Mouse (Mus musculus): ENCODE data around the gene Apoe.

The Apoe gene

DNA sequence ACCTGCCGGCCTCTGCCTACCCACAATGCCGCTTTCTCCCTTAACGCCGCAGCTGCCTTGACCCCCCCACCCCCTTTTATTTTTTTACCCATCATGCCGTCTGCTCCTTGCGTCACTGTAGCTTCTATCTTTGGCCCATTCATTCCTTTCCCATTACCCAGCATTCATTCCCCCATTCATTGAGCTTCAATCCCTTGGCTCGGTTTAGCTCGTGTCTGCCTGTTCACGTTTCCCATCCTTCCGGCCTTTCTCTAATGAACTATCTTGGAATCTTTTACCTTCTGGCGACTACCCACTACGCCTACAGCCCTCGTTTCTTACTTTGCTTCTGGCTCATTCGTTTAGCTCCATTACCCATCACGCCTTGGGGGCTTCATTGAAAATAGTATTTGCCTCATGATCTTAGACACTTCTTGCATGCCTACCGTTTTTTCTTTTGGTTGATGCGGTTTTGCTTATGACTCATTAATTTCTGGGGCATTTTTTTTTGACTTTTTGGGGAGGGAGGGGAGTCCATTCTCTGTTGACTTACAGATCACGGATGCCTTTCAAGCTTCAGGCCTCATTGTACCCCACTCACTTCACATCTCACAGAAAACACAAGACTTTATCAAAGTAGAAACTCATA lies 17.2 kb upstream of the Apoe start:
- no peak for DNase-seq (ENCODE audit: low read depth, low spot score)

DNA sequence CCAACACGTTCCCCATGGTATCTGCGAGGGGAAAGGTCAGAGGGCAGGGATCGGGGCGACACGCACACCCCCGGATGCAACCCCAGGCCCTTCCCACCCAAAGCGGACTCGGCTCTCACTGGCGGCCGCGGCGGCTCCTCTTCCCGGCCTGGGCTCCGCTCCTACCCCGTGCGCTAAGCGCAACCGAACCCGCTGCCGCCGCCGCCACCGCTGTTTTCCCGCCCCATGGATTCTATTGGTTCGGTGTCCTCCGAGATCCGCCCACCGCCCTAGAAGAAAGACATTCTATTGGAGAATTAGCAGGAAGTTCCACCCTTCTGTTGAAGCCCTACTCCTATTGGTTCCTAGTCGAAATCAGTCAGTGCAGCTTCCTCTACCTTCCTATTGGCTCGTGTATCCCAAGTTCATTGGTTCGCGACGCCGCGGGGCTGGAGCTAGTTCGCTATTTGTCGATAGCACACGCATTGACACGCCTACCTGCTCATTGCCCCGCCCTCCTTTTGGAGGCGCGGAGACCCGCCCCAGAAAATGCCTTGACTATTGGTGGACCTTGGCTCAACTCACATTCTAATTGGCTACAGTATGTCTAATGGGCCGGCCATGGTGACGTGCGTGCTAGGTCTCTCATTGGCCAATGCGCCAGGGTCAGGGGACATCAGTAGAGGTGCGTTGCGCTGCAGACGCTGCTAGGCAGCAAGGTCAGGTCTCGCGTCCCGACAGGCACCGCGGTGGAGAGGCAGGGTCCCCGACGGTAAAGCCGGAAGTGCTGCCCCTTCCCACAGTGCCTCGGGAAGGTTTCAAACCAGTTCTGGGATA lies 16.5 kb upstream of the Apoe start, which contains the start of gene Tomm40:
Gene Tomm40, minus strand, starts transcription at position 200 of the 816 bp plus-strand sequence.
- peak; percentile 100 for DNase-seq (ENCODE audit: low read depth, low spot score)

DNA sequence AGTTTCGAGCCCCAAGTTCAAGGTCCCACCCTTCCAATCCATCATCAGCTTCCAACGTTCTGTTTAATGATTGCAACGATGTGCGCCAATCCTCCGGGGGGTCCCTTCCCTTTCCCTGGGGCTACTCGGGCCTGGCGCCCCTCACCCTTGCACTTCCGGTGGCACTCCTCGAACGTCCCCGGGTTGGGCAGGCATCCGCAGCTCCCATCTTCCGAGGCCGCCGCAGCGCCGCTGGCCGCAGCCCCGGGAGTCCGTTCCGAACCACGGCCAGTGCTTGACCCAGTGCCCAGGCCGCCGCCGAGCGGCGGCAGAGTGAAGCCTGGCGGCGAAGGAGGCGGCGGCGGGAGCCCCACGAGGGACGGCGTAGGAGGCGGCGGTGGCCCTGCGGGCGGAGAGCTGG lies 15.8 kb upstream of the Apoe start:
- DNase-seq (ENCODE audit: low read depth, low spot score): no peak

DNA sequence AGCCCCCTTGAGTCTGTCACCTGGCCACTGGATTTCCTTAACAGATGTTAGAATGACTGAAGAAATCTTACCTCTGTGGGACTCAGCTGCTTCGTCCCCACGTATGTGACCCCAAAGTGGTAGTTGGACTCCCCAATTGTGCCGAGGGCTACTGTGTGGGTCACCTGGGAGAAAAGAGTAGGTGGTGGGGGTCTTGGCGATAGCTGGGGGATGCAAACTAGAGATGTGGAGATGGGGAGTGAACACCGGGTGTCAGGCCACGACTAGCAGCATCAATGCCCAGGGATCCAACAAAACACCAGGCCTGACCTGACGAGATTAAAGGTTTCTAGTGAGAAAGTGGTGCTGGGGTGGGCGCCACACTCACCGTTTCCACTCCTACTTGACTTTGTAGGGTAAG lies 14.6 kb upstream of the Apoe start:
- no peak for DNase-seq (ENCODE audit: low read depth, low spot score)

DNA sequence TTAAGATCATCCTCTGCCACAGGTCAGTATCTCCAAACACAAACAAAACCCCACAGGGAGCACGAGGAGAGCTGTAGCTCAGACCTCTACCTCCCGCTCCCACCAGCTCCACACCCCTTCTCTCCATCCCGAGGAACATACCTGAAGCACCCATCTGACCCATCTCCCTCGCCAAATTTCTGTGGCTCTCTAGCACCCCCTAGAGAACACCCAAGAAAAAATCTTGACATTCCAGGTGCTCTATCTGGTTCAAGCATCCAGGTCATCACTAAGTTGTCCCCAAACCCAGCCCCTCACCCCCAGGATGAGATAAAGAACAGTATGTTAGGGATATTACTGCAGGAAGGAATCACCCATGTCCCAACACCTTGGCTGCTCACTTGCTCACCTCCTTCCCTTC lies 14.2 kb upstream of the Apoe start:
- DNase-seq (ENCODE audit: low read depth, low spot score): peak; percentile 53

DNA sequence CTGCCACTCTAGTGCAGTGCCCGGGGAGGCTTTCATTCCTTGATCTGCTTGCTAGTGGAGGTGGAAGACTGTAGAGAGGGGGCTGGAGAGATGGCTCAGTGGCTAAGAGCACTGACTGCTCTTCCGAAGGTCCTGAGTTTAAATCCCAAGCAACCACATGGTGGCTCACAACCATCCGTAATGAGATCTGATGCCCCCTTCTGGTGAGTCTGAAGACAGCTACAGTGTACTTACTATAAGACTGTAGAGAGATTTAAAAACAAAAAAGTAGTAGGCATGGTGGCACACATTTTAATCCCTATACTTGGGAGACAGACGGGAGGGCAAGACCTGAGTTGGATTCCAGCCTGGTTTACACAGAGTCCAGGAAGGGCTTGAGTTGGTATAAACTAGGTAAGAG lies 13.4 kb upstream of the Apoe start:
- peak; percentile 38 for DNase-seq (ENCODE audit: low read depth, low spot score)

DNA sequence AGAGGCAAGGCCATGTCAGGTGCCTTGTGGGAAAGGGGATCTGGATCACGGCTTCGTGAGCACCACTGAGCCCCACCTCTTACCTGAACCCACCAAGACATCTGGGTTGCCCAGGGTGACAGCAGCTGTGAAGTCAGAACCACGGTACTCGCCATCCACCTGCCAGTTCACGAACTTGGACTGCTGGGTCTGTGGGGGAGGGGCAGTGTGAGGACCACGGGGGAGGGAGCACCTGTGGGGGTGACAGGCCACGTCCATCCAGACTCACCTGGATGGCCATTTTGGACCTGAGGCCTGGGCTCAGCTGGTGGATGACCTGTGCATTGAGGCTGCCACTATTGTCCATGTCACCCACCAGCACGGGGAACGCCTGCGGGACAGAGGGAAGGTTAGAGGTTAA lies 11.7 kb upstream of the Apoe start:
- DNase-seq (ENCODE audit: low read depth, low spot score): no peak

DNA sequence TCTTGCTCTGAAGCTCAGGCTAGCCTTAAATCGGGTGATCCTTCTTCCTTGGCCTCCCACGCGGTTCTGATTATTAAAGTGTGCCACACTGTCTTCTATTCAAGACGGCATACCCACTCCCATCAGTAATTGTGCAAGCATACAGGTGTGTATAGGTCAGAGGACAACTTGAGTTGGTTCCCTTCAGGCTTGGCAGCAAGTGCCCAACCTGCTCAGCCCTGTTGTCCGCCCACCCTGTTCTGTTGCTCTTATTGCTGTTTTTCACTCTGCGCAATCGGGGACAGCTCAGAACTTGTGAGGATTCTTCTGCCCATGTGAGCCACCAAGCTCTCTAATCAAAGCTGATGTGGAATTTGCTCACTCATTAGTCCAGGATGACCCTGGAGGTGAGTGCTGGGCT lies 6.3 kb upstream of the Apoe start:
- DNase-seq (ENCODE audit: low read depth, low spot score): no peak

DNA sequence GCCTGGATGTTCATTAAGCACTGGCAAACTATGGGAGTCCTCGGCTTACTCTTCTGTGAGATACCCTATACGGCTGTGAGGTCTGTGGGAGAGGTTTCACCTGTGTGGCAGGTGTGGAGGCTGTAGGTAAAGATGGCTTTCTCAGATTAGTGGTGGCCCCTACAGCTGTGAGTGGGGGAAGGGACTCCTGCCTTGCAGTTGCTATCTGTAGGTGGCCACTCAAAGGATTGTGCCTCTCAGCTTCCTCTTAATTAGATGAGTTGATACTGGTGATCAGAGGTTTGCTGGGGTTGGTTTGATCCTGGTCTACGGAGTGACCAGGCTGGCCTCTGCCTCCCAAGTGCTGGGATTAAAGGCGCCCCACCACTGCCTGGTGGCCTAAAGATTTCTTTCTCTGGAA lies 5.5 kb upstream of the Apoe start:
- DNase-seq (ENCODE audit: low read depth, low spot score): no peak

DNA sequence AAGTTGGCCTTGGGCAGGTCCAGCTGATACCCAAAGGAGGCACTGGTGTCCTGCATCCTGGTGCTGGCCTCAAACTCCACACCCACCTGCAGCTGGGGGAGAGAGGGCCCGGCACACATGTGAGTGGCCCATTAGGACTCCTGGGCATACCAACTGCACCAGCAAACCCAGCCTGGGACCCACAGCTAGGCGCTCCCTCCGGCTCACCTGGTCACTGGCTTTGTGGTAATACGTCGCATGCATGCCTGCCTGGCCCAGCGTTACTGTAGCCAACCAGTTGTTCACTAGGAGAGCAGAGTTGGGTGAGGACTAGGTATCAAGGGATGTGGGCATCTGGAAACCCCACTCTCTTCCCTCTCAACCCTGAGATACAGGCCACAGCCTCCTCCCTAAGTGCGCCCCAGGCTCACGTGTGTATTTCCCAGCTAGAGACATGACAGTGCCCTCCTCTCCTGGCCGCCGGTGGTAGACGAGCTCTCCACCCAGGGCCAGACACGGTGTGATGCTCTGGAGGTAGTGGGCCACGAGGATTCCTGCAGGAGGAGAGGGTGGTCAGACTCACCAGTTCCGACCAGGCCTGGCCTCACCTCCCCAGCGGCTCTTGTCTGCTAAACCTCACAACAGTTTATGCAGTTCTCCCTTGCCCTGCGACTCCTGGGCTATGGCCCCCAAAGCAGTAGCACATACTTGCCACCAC lies 4.0 kb upstream of the Apoe start:
- no peak for DNase-seq (ENCODE audit: low read depth, low spot score)

DNA sequence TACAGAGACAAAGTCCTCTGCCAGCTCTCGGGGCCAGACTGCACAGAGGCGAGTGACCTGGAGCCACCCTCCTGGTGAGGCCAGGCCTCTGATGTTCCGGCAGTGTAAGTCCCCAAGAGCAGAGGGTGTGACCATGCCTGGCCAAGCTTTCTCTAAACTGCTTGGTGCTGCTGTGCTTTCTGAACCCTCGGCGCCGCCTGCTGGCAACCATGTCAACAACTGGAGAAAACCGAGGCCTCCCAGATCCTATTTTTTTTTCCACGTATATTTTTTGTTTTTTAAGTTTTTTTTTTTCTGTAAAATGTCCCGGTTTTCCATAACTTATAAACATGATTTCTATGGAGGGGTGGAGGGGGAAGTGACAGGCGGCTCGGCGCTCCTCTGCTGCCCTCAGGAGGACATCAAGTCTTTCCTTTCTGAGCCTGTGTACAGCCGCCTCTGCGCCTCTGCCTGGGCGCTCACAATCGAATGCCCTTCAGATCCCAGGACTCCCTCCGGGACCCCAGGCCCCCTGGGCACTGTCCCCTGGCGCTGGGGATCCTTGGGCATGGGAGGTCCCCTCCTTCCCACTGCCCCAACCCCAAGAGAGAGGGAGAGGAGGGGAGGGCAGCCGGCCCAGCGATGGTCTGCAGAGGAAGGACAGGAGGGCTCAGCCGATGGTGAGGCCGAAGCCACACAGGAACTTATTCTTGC lies 2.2 kb upstream of the Apoe start:
- DNase-seq (ENCODE audit: low read depth, low spot score): peak; percentile 82

DNA sequence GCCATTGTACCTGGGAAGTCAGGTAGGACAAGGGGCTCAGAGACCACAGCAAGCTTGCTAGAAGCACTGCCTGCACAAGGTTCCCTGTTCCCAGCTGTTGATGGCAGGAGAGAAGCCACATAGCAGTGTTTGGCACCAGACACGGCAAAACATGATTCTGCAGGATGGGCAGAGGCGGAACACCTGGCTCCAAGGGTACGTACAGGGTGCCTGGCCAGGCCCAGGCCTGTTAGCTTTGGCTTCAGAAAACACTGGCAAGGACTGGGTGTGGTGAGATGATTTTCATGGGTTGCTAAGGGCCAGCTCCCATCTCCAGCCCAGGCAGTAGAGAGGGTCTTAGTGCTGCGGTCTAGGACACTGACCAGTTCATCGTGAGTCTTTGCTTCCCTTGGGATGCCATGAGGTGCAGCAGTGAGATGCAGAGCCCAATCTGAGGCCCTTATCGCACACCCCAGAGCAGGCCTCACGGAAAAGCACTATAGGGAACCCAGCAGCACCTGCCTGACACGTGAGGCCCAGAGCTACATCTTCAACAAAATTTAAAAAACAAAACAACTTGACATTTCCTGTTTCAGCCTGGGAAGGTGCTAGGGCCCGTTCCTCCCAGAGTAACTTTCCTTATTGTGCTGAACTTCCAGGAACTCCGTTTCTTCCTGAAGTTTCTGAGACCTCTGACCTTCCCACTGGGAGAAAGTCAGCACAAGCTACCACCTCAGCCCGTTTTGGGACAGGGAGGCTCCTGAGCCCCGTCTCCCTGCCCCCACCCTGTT lies 1.5 kb upstream of the Apoe start:
- DNase-seq (ENCODE audit: low read depth, low spot score): peak; percentile 64

DNA sequence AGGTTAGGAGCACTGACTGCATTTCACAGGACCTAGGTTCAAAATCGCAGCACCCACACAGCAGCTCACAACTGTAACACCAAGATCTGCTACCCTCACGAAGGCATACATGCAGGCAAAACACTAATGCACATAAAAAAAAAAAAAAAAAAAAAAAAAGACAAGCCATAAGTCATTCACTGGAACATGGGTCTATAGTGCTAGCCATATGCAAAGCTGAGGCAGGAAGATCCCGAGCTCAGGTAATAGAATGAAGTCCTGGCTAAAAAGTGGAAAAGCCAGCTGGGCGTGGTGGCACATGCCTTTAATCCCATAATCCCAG lies 800 bp upstream of the Apoe start:
- no peak for DNase-seq (ENCODE audit: low read depth, low spot score)

DNA sequence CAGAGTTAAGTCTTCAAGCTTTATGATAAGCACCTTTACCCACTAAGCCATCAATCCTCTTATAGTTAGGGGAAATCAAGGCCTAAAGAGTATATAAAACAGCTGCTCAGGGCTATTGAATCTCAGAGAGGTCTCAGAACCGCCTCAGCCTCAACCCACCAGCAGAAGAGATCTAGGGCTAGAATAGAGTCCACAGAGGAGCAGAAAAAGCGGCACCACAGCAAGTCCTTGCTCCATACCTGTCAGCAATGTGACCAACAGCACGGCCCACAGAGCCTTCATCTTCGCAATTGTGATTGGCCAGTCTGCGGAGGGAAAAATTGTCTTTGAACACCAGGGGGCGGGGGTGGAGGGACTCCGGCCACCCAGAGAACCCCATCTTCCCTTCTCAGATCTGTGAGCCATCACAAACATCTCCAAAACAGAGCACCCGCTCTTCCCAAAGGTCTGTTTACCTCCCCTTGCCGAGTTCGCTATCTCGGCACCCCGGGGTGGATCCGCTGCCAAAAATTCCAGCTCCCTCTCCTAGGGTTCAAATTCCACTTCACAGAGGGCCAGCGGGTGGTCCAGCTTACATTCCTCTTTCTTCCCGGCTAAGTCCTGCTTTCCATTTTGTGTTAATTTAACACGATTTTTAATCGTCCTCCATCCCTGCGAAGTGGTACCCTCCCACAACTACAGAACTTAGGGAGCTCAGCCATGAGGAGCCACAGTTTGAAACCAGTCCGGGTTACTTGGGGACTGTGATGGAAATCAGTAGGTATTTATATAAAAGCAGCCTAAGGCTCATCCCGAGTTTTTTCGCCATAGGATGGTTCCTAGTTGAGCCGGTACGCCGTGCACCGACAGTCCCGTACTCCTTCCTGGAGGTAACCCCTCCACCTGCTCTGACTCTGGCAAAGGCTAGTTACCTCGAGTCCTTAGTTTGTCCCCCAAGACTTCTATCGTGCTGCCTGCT lies 760 bp downstream of the Apoe start:
- no peak for DNase-seq (ENCODE audit: low read depth, low spot score)

DNA sequence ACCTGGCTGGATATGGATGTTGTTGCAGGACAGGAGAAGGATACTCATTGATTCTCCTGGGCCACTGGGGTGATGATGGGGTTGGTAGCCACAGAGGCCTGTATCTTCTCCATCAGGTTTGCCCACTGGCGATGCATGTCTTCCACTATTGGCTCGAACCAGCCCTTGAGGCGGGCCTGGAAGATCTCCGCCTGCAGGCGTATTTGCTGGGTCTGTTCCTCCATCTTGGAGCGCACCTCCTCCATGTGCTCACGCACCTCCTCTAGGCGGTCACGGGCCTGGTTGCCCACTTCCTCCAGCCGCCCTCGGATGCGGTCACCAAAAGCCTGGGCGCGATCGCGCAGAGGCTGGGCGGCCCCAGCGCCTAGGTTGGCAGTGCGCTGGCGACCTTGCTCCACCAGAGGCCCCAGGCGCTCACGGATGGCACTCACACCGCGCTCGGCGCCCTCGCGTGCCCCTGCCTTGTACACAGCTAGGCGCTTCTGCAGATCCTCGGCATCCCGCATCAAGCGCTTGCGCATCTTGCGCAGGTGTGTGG lies 2.6 kb downstream of the Apoe start:
- no peak for DNase-seq (ENCODE audit: low read depth, low spot score)

DNA sequence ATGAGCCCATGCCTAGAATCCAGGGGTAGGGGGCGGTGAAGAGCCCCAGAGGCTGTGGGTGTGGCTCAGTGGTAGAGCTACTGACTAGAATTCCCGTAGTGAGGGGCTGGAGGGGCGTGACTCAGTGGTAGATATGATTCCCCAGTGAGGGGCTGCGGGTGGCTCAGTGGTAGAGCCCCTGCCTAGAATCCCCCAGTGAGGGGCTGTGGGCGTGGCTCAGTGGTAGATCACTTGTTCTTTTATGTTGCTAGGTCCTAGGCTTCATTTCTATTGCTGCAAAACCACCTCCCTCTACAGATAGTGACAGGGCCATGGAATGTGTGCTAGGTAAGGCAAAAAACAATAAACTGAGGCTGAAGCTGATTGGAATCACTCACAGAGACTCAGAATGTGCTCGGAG lies 3.1 kb downstream of the Apoe start:
- DNase-seq (ENCODE audit: low read depth, low spot score): no peak

DNA sequence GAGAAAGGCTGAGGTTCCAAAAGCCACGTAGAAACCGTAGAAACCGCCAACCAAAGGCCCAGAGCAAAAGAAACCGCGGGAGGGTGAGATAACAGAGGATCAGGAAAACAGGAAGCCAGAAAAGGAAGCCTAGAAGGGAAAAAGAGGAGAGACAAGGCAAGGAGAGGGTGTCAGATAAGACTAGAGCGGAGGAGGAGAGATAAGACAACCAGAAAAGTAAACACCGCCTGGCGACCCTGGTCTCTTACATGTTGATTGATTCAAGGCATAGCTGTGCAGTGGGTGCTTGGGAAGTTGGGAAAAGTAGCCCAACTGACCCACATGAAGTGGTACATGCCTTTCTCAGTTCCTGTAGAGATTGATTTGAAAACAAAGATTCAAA lies 3.8 kb downstream of the Apoe start:
- no peak for DNase-seq (ENCODE audit: low read depth, low spot score)

DNA sequence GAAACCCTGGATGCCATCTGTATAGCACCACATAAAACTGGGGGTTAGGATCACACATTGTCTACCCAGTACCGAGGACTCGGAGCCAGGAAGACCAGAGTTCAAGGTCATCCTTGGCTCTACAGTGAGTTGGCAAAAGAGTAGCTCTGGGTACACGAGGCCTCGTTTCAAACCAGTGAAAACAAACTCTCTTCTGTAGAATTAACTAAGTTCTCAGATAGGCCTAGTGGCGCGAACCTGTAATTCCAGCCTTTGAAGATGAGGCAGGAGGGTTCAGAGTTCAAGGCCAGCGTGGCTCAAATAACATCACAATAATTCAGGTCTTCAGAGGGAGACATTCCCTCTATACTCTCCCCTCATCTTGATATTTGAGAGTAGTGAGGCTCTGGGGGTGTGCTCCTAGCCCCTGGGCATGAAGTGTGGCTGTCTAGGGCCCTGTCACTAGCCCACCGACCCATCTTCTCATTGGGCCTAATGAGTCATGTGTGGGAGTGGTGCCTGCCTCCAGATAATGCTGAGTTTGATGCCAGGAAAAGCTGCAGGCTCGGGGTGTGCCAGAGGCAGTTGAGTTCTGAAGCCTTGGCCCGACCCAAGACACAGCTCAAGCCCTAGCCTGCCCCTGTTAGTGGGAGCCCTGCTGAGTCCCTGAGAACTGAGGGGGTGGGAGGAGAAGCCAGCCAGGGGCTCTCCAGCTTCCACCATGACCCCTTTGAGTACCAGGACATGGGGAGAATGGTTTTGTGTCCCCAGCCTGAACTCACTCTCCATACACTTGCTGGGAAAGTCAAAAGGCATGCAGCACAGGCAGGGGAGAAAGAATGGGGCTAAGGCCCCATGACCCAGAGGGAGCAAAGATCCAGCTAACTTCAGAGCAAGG lies 4.4 kb downstream of the Apoe start:
- no peak for DNase-seq (ENCODE audit: low read depth, low spot score)

DNA sequence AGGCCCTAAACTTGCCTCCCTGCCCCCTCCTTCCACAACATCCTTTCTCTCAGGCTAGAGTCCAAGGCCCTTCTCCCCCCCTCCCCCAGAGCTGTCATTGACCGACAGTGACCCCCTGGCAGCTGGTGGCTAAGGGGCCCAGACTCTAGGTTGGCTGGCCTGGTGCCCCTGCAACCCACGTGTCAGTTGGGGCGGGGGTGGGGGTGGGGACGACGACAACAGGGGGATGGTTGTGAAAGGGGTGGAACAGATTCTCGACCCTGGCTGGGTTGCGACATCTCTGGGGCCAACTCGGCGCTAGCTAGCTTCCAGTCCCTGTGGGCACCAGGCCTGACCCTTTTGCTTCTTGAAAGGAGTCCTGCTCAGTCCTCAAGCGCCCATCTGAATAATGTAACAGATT lies 5.6 kb downstream of the Apoe start:
- no peak for DNase-seq (ENCODE audit: low read depth, low spot score)

Data from A20 (cell line).